Mouse (Mus musculus): ENCODE measurements around the gene Cask. TPM values are rescaled to one million over a fixed set of nuclear protein-coding genes. Genes with fewer than 3 reads are reported as not detected.

The Cask gene
- polyA plus RNA-seq, 1 experiment = 34.7 TPM

DNA sequence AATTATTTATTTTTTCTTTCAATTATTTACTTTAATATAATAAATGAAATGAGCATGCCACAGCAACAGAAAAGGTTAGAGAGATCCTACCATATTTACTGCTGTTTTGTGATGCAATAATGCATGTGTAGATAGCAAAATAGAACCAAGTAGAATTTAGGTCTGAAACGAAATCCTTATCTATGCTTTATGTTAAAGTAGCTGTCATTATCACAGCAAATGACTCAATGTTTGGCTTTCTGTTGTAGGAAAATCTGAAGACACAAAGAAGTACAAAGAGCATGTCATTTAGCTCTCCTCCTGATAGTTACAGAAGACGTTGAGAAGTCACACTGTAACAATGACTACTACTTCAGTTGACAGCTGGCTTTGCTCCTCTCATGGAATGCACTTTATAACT lies 212.3 kb downstream of the Cask start:
- Histone ChIP-seq H3K9ac (ENCODE audit: low read depth, poor library complexity, severe bottlenecking) (no peak overlapping the region), H3K27ac (ENCODE audit: insufficient read depth, low read length) (no peak overlapping the region), H3K4me3 (ENCODE audit: low read depth, low read length) (no peak overlapping the region), H3K36me3 (ENCODE audit: control insufficient read depth, insufficient read depth, low read length, poor library complexity, severe bottlenecking) (no peaks in the 10 kb centered on the region), H3K4me1 (ENCODE audit: control insufficient read depth, insufficient read depth, low read length) (no peaks in the 10 kb centered on the region), H3K9me3 (replicated peaks; ENCODE audit: control insufficient read depth, insufficient read depth, low read length, poor library complexity, severe bottlenecking) (no peaks in the 10 kb centered on the region), H3K27me3 (ENCODE audit: control insufficient read depth, insufficient read depth, low read length, poor library complexity, severe bottlenecking) (no peaks in the 10 kb centered on the region)
- no peak for TF ChIP-seq POLR2A (IDR thresholded peaks at IDR 0.05; ENCODE audit: insufficient read depth, low read length)
- no peak for TF ChIP-seq CTCF (IDR thresholded peaks at IDR 0.05; ENCODE audit: low read depth, low read length)
- TF ChIP-seq EP300 (IDR thresholded peaks at IDR 0.05; ENCODE audit: insufficient read depth, low read depth, low read length) = no peak

DNA sequence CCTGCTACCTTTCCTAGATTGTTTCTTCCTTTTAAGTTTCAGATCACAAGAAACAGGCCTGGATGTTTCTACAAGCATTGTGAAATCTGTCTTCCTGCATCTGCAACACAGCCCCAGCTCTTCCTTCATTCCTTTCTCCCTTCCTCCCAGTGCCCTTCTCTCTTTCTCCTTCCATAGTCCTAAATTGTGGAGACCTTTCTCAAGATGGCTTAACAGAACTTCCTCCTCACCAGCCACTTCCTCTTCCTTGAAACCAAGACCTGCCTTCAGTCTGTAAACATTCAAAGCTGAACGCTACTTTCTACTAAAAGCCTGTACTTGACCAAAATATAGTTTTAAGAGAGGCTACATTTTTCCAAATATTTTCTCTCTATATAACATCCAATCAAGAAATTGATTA lies 214.8 kb downstream of the Cask start:
- Histone ChIP-seq H3K9ac (ENCODE audit: low read depth, poor library complexity, severe bottlenecking) (no peak overlapping the region), H3K36me3 (ENCODE audit: control insufficient read depth, insufficient read depth, low read length, poor library complexity, severe bottlenecking) (no peaks in the 10 kb centered on the region), H3K4me1 (ENCODE audit: control insufficient read depth, insufficient read depth, low read length) (no peaks in the 10 kb centered on the region), H3K27me3 (ENCODE audit: control insufficient read depth, insufficient read depth, low read length, poor library complexity, severe bottlenecking) (no peaks in the 10 kb centered on the region), H3K27ac (ENCODE audit: insufficient read depth, low read length) (no peak overlapping the region), H3K4me3 (ENCODE audit: low read depth, low read length) (no peak overlapping the region), H3K9me3 (replicated peaks; ENCODE audit: control insufficient read depth, insufficient read depth, low read length, poor library complexity, severe bottlenecking) (no peaks in the 10 kb centered on the region)
- TF ChIP-seq EP300 (IDR thresholded peaks at IDR 0.05; ENCODE audit: insufficient read depth, low read depth, low read length) (no peak), POLR2A (IDR thresholded peaks at IDR 0.05; ENCODE audit: insufficient read depth, low read length) (no peak), CTCF (IDR thresholded peaks at IDR 0.05; ENCODE audit: low read depth, low read length) (no peak)

DNA sequence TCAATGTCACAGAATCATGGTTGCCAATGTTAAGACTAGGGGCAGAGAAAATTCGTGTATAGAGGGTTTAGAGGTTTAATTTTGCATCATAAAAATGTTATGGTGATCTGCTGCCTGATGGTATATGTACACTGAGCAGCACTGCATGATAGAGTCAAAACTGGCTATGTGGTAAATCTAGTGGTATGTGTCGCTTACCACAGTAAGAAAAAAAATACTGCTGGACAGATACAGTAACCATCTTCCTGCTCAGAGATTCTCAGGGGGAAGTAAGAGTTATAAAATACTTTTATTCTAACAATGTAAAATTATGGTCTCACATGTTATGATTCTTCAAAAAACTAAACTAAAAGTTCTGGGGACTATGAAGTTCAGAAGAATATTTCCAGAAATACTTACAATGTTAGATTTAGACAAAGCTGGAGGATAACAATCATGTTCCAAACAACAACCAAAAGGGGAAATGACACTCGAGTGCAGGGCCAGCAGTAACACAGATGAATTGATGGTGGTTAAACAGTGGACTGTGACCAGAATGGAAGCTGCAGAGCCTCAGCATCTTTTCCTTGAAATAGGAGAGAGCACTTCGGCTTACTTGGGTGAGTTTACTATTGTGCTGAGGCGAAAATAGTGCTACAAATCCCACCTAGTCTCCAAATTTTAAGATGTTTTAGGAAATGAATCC lies 219.4 kb downstream of the Cask start, which contains the start of gene Gpr34:
Gpr34 (plus strand) TSS at position 491 of the 685 bp plus-strand sequence.
- Histone ChIP-seq H3K9ac (ENCODE audit: low read depth, poor library complexity, severe bottlenecking) (no peak within 1 kb of the TSS), H3K36me3 (ENCODE audit: control insufficient read depth, insufficient read depth, low read length, poor library complexity, severe bottlenecking) (no peaks in the 10 kb centered on the region), H3K4me1 (ENCODE audit: control insufficient read depth, insufficient read depth, low read length) (no peaks in the 10 kb centered on the region), H3K4me3 (ENCODE audit: low read depth, low read length) (no peak within 1 kb of the TSS), H3K27me3 (ENCODE audit: control insufficient read depth, insufficient read depth, low read length, poor library complexity, severe bottlenecking) (no peaks in the 10 kb centered on the region), H3K27ac (ENCODE audit: insufficient read depth, low read length) (no peak within 1 kb of the TSS), H3K9me3 (replicated peaks; ENCODE audit: control insufficient read depth, insufficient read depth, low read length, poor library complexity, severe bottlenecking) (no peaks in the 10 kb centered on the region)
- TF ChIP-seq CTCF (IDR thresholded peaks at IDR 0.05; ENCODE audit: low read depth, low read length) = no peak
- no peak for TF ChIP-seq POLR2A (IDR thresholded peaks at IDR 0.05; ENCODE audit: insufficient read depth, low read length)
- no peak for TF ChIP-seq EP300 (IDR thresholded peaks at IDR 0.05; ENCODE audit: insufficient read depth, low read depth, low read length)

DNA sequence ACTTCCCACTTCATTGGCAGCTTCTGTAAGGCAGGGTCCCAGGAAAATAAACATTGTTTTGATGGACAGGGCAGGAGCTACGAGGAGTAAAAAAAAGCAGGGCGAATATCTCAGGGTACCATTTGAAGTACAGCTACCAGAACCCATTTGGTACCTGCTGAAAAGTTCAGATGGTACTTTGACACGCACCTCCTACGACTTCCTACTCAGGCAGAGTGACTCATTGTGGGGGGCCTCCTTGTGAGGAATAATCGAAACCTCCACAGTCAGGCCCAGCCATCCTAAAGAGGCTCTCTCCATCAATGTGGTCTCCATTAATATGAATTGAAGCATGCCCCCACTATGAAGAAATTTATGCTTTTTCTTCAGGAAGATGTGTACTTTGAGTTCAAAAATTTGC lies 228.5 kb downstream of the Cask start:
- H3K27ac ChIP-seq (ENCODE audit: insufficient read depth, low read length) = no peak overlapping the region
- H3K4me1 ChIP-seq (ENCODE audit: control insufficient read depth, insufficient read depth, low read length) = no peaks in the 10 kb centered on the region
- H3K27me3 ChIP-seq (ENCODE audit: control insufficient read depth, insufficient read depth, low read length, poor library complexity, severe bottlenecking) = no peaks in the 10 kb centered on the region
- no peak overlapping the region for H3K4me3 ChIP-seq (ENCODE audit: low read depth, low read length)
- no peak for TF ChIP-seq CTCF (IDR thresholded peaks at IDR 0.05; ENCODE audit: low read depth, low read length)
- H3K9ac ChIP-seq (ENCODE audit: low read depth, poor library complexity, severe bottlenecking) = no peak overlapping the region
- H3K9me3 ChIP-seq (replicated peaks; ENCODE audit: control insufficient read depth, insufficient read depth, low read length, poor library complexity, severe bottlenecking) = no peaks in the 10 kb centered on the region
- H3K36me3 ChIP-seq (ENCODE audit: control insufficient read depth, insufficient read depth, low read length, poor library complexity, severe bottlenecking) = no peaks in the 10 kb centered on the region

DNA sequence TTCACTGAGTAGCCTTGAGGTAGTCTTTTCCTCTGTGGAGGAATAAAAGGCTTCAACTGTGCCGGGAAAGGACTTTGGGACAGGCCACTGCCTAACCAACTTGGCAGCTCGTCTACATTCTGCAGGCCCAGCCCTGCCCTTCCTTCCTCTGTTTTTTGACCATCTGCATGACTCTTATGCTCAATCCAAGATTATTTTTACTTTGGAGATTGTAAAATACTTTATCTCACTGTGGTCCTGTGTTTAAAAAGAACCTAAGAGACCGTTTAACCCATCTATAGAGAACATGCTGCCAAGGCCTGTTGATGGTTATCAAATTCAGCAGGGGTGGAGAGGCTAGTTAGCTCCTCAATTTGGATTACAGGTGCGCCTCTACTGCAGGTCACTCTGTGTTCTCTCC lies 229.7 kb downstream of the Cask start:
- H3K4me3 ChIP-seq (ENCODE audit: low read depth, low read length) = no peak overlapping the region

DNA sequence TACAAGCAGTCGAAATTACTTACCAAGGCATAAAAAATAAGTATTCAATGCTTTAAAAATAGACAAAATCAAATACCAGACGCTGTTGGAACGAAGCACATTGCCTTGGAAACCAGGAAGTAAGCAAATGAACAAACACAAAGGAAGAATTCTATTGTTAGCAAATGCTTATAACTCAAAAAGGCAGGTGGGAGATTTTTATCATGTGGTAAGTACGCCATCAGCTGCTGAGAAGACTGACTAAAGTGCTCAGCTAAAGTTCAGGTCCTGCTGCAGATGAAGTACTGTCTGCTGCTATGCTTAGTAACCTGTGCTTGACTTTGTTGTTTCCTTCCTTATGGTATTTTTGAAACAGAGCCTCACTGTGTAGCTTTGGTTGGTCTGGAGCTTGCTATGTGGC lies 232.7 kb downstream of the Cask start:
- no peak overlapping the region for H3K27ac ChIP-seq (ENCODE audit: insufficient read depth, low read length)
- no peaks in the 10 kb centered on the region for H3K27me3 ChIP-seq (ENCODE audit: control insufficient read depth, insufficient read depth, low read length, poor library complexity, severe bottlenecking)
- H3K9ac ChIP-seq (ENCODE audit: low read depth, poor library complexity, severe bottlenecking) = no peak overlapping the region
- TF ChIP-seq CTCF (IDR thresholded peaks at IDR 0.05; ENCODE audit: low read depth, low read length) (no peak), EP300 (IDR thresholded peaks at IDR 0.05; ENCODE audit: insufficient read depth, low read depth, low read length) (no peak), POLR2A (IDR thresholded peaks at IDR 0.05; ENCODE audit: insufficient read depth, low read length) (no peak)
- H3K9me3 ChIP-seq (replicated peaks; ENCODE audit: control insufficient read depth, insufficient read depth, low read length, poor library complexity, severe bottlenecking) = no peaks in the 10 kb centered on the region
- H3K4me3 ChIP-seq (ENCODE audit: low read depth, low read length) = no peak overlapping the region
- H3K36me3 ChIP-seq (ENCODE audit: control insufficient read depth, insufficient read depth, low read length, poor library complexity, severe bottlenecking) = no peaks in the 10 kb centered on the region
- no peaks in the 10 kb centered on the region for H3K4me1 ChIP-seq (ENCODE audit: control insufficient read depth, insufficient read depth, low read length)

More for the DNA sequence above, 229.7 kb downstream of the Cask start:
- Histone ChIP-seq H3K4me1 (ENCODE audit: control insufficient read depth, insufficient read depth, low read length) (no peaks in the 10 kb centered on the region), H3K9me3 (replicated peaks; ENCODE audit: control insufficient read depth, insufficient read depth, low read length, poor library complexity, severe bottlenecking) (no peaks in the 10 kb centered on the region), H3K27ac (ENCODE audit: insufficient read depth, low read length) (no peak overlapping the region), H3K36me3 (ENCODE audit: control insufficient read depth, insufficient read depth, low read length, poor library complexity, severe bottlenecking) (no peaks in the 10 kb centered on the region), H3K27me3 (ENCODE audit: control insufficient read depth, insufficient read depth, low read length, poor library complexity, severe bottlenecking) (no peaks in the 10 kb centered on the region), H3K9ac (ENCODE audit: low read depth, poor library complexity, severe bottlenecking) (no peak overlapping the region)
- TF ChIP-seq POLR2A (IDR thresholded peaks at IDR 0.05; ENCODE audit: insufficient read depth, low read length) (no peak), CTCF (IDR thresholded peaks at IDR 0.05; ENCODE audit: low read depth, low read length) (no peak), EP300 (IDR thresholded peaks at IDR 0.05; ENCODE audit: insufficient read depth, low read depth, low read length) (no peak)
